Mouse (Mus musculus): ENCODE measurements at regions not wholly inside any gene's neighbourhood (a gene's known extent, or its start where the extent isn't known, plus 50 kb on each side); places are given as distances from the start of the nearest gene placed in this dataset.
A peak's percentile ranks its signal among the peaks of the same experiment; 100 is the strongest.

DNA sequence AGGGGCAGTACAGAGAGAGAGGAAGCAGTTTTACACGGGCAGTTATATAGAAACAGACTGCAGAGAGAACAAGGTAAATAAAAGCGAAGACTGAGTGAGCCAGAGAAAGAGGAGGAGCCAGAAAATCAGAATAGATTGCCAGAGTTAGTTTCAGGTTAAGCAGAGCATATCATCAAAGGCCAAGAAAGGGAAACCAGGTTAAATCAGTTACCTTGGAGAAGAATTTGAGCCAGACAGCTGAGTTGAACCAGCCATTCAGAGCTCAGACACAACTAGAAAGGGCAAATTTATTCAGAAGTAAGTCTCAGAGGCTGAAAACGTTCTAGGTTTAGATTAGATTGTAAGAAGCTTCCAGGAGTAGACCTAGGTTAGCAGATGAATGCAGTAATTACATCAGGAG lies 858.6 kb downstream of the Adgrl3 start:
- H3K36me3 ChIP-seq, result no peaks in the 10 kb centered on the region
- 82% methylated on average over 3 of the region's 3 CpGs for WGBS
- H3K4me2 ChIP-seq, result no peak overlapping the region
- H3K27me3 ChIP-seq (replicated peaks), result no peaks in the 10 kb centered on the region
- no peak for ATAC-seq (ENCODE audit: low FRiP score)
- no peaks in the 10 kb centered on the region for H3K4me1 ChIP-seq
- H3K9me3 ChIP-seq (replicated peaks), result no peaks in the 10 kb centered on the region
- no peak overlapping the region for H3K27ac ChIP-seq (replicated peaks)
- H3K4me3 ChIP-seq (replicated peaks), result no peak overlapping the region
- H3K9ac ChIP-seq (replicated peaks), result no peak overlapping the region

GRCm38 (mm10) chr5:81893358-81893757 lies 873.4 kb downstream of the Adgrl3 start:
- H3K4me3 ChIP-seq (replicated peaks), result no peak overlapping the region
- no peaks in the 10 kb centered on the region for H3K9me3 ChIP-seq (replicated peaks)
- no peak overlapping the region for H3K4me2 ChIP-seq
- H3K9ac ChIP-seq (replicated peaks), result no peak overlapping the region
- H3K27me3 ChIP-seq (replicated peaks), result no peaks in the 10 kb centered on the region
- no peaks in the 10 kb centered on the region for H3K36me3 ChIP-seq
- no peaks in the 10 kb centered on the region for H3K4me1 ChIP-seq
- WGBS, result 37% methylated on average over 6 of the region's 6 CpGs
- no peak overlapping the region for H3K27ac ChIP-seq (replicated peaks)
- peak; percentile 83 for ATAC-seq (ENCODE audit: low FRiP score)

DNA sequence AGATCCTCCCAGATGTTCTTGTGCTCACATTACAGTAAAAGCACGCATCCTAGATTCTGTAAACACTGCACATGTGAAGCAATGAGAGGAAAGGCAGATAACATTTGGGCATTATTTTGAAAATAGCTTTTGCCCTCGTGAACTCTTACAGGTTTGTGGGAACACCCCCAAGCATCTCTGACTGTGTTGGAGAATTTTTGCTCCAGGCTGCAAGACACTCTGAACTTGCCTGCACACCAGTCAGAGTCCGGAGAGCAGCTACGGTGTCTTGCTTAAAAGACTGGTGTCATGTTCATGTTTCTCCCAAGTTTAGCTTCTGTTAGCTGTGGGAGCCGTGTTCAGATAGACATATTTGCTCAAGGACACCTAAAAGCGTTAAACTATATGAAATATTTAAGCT lies 889.4 kb downstream of the Adgrl3 start:
- Histone ChIP-seq H3K9me3 (replicated peaks) (no peaks in the 10 kb centered on the region), H3K4me1 (peaks cover 3% of the 10 kb centered on the region; the same call in 1 of the 2 replicates), H3K9ac (replicated peaks) (no peak overlapping the region), H3K4me2 (no peak overlapping the region), H3K36me3 (no peaks in the 10 kb centered on the region), H3K27me3 (replicated peaks) (no peaks in the 10 kb centered on the region), H3K4me3 (replicated peaks) (no peak overlapping the region), H3K27ac (replicated peaks) (no peak overlapping the region)
- 86% methylated on average over 6 of the region's 6 CpGs for WGBS
- no peak for ATAC-seq (ENCODE audit: low FRiP score)

GRCm38 (mm10) chr5:81909964-81910363 lies 890.0 kb downstream of the Adgrl3 start:
- H3K4me2 ChIP-seq, result no peak overlapping the region
- no peak overlapping the region for H3K27ac ChIP-seq (replicated peaks)
- no peaks in the 10 kb centered on the region for H3K27me3 ChIP-seq (replicated peaks)
- 33% methylated on average over 8 of the region's 8 CpGs for WGBS
- H3K36me3 ChIP-seq, result no peaks in the 10 kb centered on the region
- no peak for ATAC-seq (ENCODE audit: low FRiP score)
- peaks cover 3% of the 10 kb centered on the region; the same call in 1 of the 2 replicates for H3K4me1 ChIP-seq
- H3K9ac ChIP-seq (replicated peaks), result no peak overlapping the region
- no peaks in the 10 kb centered on the region for H3K9me3 ChIP-seq (replicated peaks)
- no peak overlapping the region for H3K4me3 ChIP-seq (replicated peaks)

- no peaks in the 10 kb centered on the region; the same call in 1 of the 2 replicates for H3K9me3 ChIP-seq (replicated peaks)
Measured at GRCm38 (mm10) chr5:81916667-81917066, 896.7 kb downstream of the Adgrl3 start.

GRCm38 (mm10) chr5:81940798-81941197 lies 920.9 kb downstream of the Adgrl3 start:
- no peak overlapping the region for H3K27ac ChIP-seq (replicated peaks)
- H3K27me3 ChIP-seq (replicated peaks), result no peaks in the 10 kb centered on the region
- no peaks in the 10 kb centered on the region for H3K36me3 ChIP-seq
- H3K4me2 ChIP-seq, result no peak overlapping the region
- H3K9ac ChIP-seq (replicated peaks), result no peak overlapping the region
- 90% methylated on average over 5 of the region's 5 CpGs for WGBS
- H3K4me3 ChIP-seq (replicated peaks), result no peak overlapping the region
- no peak for ATAC-seq (ENCODE audit: low FRiP score)
- no peaks in the 10 kb centered on the region for H3K9me3 ChIP-seq (replicated peaks)
- no peaks in the 10 kb centered on the region for H3K4me1 ChIP-seq

More at GRCm38 (mm10) chr5:81916667-81917066, 896.7 kb downstream of the Adgrl3 start:
- H3K4me3 ChIP-seq (replicated peaks), result no peak overlapping the region
- no peaks in the 10 kb centered on the region for H3K27me3 ChIP-seq (replicated peaks)
- no peak overlapping the region for H3K9ac ChIP-seq (replicated peaks)
- ATAC-seq (ENCODE audit: low FRiP score), result no peak
- no peak overlapping the region for H3K27ac ChIP-seq (replicated peaks)
- H3K4me2 ChIP-seq, result no peak overlapping the region
- H3K36me3 ChIP-seq, result no peaks in the 10 kb centered on the region
- 0 out of 2 replicates have a peak, but pooled peaks cover 4% of the 10 kb centered on the region for H3K4me1 ChIP-seq

GRCm38 (mm10) chr5:81969685-81970524 lies 950.0 kb downstream of the Adgrl3 start:
- Histone ChIP-seq H3K4me2 (peak overlapping the region; percentile 11; the same call in 1 of the 2 replicates), H3K36me3 (no peaks in the 10 kb centered on the region), H3K4me3 (replicated peaks) (no peak overlapping the region), H3K27ac (replicated peaks) (no peak overlapping the region), H3K9me3 (replicated peaks) (no peaks in the 10 kb centered on the region), H3K4me1 (no peaks in the 10 kb centered on the region), H3K27me3 (replicated peaks) (no peaks in the 10 kb centered on the region), H3K9ac (replicated peaks) (no peak overlapping the region)
- 74% methylated on average over 24 of the region's 24 CpGs for WGBS
- no peak for ATAC-seq (ENCODE audit: low FRiP score)

GRCm38 (mm10) chr5:81970525-81971011 lies 950.6 kb downstream of the Adgrl3 start:
- ATAC-seq (ENCODE audit: low FRiP score), result no peak
- H3K9ac ChIP-seq (replicated peaks), result no peak overlapping the region
- peak overlapping the region; percentile 11; the same call in 1 of the 2 replicates for H3K4me2 ChIP-seq
- H3K36me3 ChIP-seq, result no peaks in the 10 kb centered on the region
- 67% methylated on average over 8 of the region's 8 CpGs for WGBS
- H3K27ac ChIP-seq (replicated peaks), result no peak overlapping the region
- no peak overlapping the region for H3K4me3 ChIP-seq (replicated peaks)
- no peaks in the 10 kb centered on the region for H3K4me1 ChIP-seq
- H3K27me3 ChIP-seq (replicated peaks), result no peaks in the 10 kb centered on the region
- H3K9me3 ChIP-seq (replicated peaks), result no peaks in the 10 kb centered on the region

- no peak for ATAC-seq (ENCODE audit: low FRiP score)
- H3K27ac ChIP-seq (replicated peaks), result no peak overlapping the region
- H3K27me3 ChIP-seq (replicated peaks), result no peaks in the 10 kb centered on the region
- WGBS, result 94% methylated on average over 3 of the region's 3 CpGs
- H3K4me1 ChIP-seq, result no peaks in the 10 kb centered on the region
- no peak overlapping the region for H3K4me2 ChIP-seq
- no peak overlapping the region for H3K4me3 ChIP-seq (replicated peaks)
- H3K9ac ChIP-seq (replicated peaks), result no peak overlapping the region
- H3K9me3 ChIP-seq (replicated peaks), result no peaks in the 10 kb centered on the region
- no peaks in the 10 kb centered on the region for H3K36me3 ChIP-seq
Measured at GRCm38 (mm10) chr5:81976515-81976914, 956.6 kb downstream of the Adgrl3 start.

DNA sequence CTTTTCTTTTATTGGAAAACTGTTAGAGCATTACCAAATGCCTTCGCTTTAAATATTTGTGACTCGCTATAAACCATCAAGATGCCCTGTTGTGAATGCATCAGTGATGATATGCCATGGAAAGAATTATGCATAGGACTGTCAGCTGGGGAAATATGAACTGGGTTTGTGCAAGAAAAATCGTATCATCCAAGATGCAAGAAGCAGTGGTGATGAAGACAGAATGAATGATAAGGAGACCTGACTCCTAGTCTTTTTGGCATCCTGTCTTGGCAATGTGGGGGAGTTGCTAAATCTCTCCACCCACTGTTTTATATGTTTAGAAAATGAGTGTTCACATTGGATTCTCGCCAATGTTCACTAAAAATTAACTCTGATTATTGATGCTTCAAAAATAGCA lies 963.4 kb downstream of the Adgrl3 start:
- H3K9me3 ChIP-seq (replicated peaks), result no peaks in the 10 kb centered on the region
- no peaks in the 10 kb centered on the region for H3K36me3 ChIP-seq
- 70% methylated on average over 4 of the region's 4 CpGs for WGBS
- no peak overlapping the region for H3K4me2 ChIP-seq
- ATAC-seq (ENCODE audit: low FRiP score), result no peak
- H3K4me1 ChIP-seq, result no peaks in the 10 kb centered on the region
- H3K27me3 ChIP-seq (replicated peaks), result no peaks in the 10 kb centered on the region
- H3K9ac ChIP-seq (replicated peaks), result no peak overlapping the region
- H3K4me3 ChIP-seq (replicated peaks), result no peak overlapping the region
- H3K27ac ChIP-seq (replicated peaks), result no peak overlapping the region

- Histone ChIP-seq H3K4me3 (replicated peaks) (no peak overlapping the region), H3K4me2 (no peak overlapping the region), H3K9ac (replicated peaks) (no peak overlapping the region), H3K9me3 (replicated peaks) (no peaks in the 10 kb centered on the region), H3K4me1 (no peaks in the 10 kb centered on the region), H3K27me3 (replicated peaks) (no peaks in the 10 kb centered on the region), H3K36me3 (no peaks in the 10 kb centered on the region), H3K27ac (replicated peaks) (no peak overlapping the region)
- 59% methylated on average over 6 of the region's 6 CpGs for WGBS
- peak; percentile 53; the same call in 1 of the 2 replicates for ATAC-seq (ENCODE audit: low FRiP score)
Measured at GRCm38 (mm10) chr5:81988069-81988468, 968.1 kb downstream of the Adgrl3 start.

DNA sequence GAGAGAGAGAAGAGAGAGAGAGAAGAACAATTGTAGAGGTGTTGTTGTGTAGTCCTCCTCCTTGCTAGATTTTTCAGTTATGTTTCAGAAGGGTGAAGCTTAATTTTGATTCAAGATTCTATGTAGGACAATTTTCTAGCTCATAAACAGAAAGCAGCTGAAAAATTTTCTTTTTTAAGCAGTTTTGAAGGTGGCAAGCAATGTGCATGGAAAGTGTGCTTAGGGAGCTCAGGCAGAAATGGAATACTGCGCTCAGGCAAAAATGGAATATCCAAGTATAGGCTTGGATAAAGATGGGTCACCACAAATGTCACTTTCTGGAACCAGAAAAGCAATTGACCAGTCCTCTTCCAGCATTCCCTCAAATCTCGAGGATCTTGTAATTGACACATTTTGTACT lies 988.0 kb downstream of the Adgrl3 start:
- no peak overlapping the region for H3K9ac ChIP-seq (replicated peaks)
- no peaks in the 10 kb centered on the region for H3K9me3 ChIP-seq (replicated peaks)
- no peak for ATAC-seq (ENCODE audit: low FRiP score)
- no peaks in the 10 kb centered on the region for H3K27me3 ChIP-seq (replicated peaks)
- 80% methylated on average over 2 of the region's 2 CpGs for WGBS
- H3K27ac ChIP-seq (replicated peaks), result no peak overlapping the region
- H3K4me2 ChIP-seq, result no peak overlapping the region
- H3K36me3 ChIP-seq, result no peaks in the 10 kb centered on the region
- no peak overlapping the region for H3K4me3 ChIP-seq (replicated peaks)
- H3K4me1 ChIP-seq, result no peaks in the 10 kb centered on the region

All from neural tube, embryonic 15.5 days (tissue).